Mouse (Mus musculus) stomach, postnatal 0 days (tissue): ENCODE results near the gene Derl2.

Source experiments
- CTCF ChIP-seq: IDR thresholded peaks from 2 replicates; pipeline ENCODE4 v1.5.1; 2016; ENCODE audit warnings: antibody characterized with exemption, low read depth, mild to moderate bottlenecking, moderate library complexity
- EP300 ChIP-seq: optimal IDR thresholded peaks from 2 replicates; pipeline ENCODE3; 2016; ENCODE audit warnings: antibody characterized with exemption

GRCm38 (mm10) chr11:71004316-71004773 lies 15.3 kb downstream of the Derl2 start, which contains the start of gene Dhx33:
- TF ChIP-seq CTCF = peak; percentile 59
- no peak for TF ChIP-seq EP300
